Mouse (Mus musculus): ENCODE results near the gene Slmap.
"Not testable (repeated sequence)": the region's sequence is repeated elsewhere in the genome, so short reads cannot be mapped to it uniquely, and the experiment has no call there.

Gene Slmap

GRCm38 (mm10) chr14:26531410-26532313 lies 3.1 kb downstream of the Slmap start:
- no peak for DNase-seq

GRCm38 (mm10) chr14:26530350-26530749 lies 4.4 kb downstream of the Slmap start:
- no peak for DNase-seq

GRCm38 (mm10) chr14:26528296-26528695 lies 6.4 kb downstream of the Slmap start:
- DNase-seq: no peak

GRCm38 (mm10) chr14:26525955-26526354 lies 8.8 kb downstream of the Slmap start:
- DNase-seq: no peak

GRCm38 (mm10) chr14:26523082-26523481 lies 11.6 kb downstream of the Slmap start:
- DNase-seq: no peak

GRCm38 (mm10) chr14:26519831-26520230 lies 14.9 kb downstream of the Slmap start:
- no peak for DNase-seq

- no peak for DNase-seq
Measured at GRCm38 (mm10) chr14:26517843-26518242, 16.9 kb downstream of the Slmap start.

- DNase-seq: not testable (repeated sequence)
Measured at GRCm38 (mm10) chr14:26516232-26516631, 18.5 kb downstream of the Slmap start.

GRCm38 (mm10) chr14:26515802-26516201 lies 18.9 kb downstream of the Slmap start:
- peak; percentile 39 for DNase-seq

- no peak for DNase-seq
Measured at GRCm38 (mm10) chr14:26510545-26510944, 24.2 kb downstream of the Slmap start.

- DNase-seq: no peak
Measured at GRCm38 (mm10) chr14:26508150-26508549, 26.6 kb downstream of the Slmap start.

GRCm38 (mm10) chr14:26507361-26507760 lies 27.4 kb downstream of the Slmap start:
- no peak for DNase-seq

- DNase-seq: no peak
Measured at GRCm38 (mm10) chr14:26504541-26504940, 30.2 kb downstream of the Slmap start.

- no peak for DNase-seq
Measured at GRCm38 (mm10) chr14:26500136-26500933, 34.4 kb downstream of the Slmap start.

- DNase-seq: no peak
Measured at GRCm38 (mm10) chr14:26495021-26495420, 39.7 kb downstream of the Slmap start.

GRCm38 (mm10) chr14:26491150-26491549 lies 43.6 kb downstream of the Slmap start:
- DNase-seq: peak; percentile 67

- no peak for DNase-seq
Measured at GRCm38 (mm10) chr14:26488329-26489020, 46.3 kb downstream of the Slmap start.

- DNase-seq: no peak
Measured at GRCm38 (mm10) chr14:26486416-26487198, 48.1 kb downstream of the Slmap start.

GRCm38 (mm10) chr14:26481457-26481856 lies 53.3 kb downstream of the Slmap start:
- DNase-seq: no peak

- no peak for DNase-seq
Measured at GRCm38 (mm10) chr14:26477738-26478137, 57.0 kb downstream of the Slmap start.

GRCm38 (mm10) chr14:26476391-26476790 lies 58.3 kb downstream of the Slmap start:
- DNase-seq: no peak

- DNase-seq: no peak
Measured at GRCm38 (mm10) chr14:26467974-26468373, 66.8 kb downstream of the Slmap start.
